Mouse (Mus musculus): ENCODE measurements around the gene Gm20852.
"Not testable (repeated sequence)": the region's sequence is repeated elsewhere in the genome, so short reads cannot be mapped to it uniquely, and the experiment has no call there.

Gene Gm20852

GRCm38 (mm10) chrY:66742023-66742422 lies at the start of gene Gm20852:
Gm20852 (minus strand) TSS chrY:66742123.
- not testable (repeated sequence) for DNase-seq (ENCODE audit: inconsistent age in 2 of 2, low spot score in 1 of 2)

Data from adrenal gland, adult (tissue).